ENCODE assay signal across 23 mouse cellular contexts in the genomic region with DNA sequence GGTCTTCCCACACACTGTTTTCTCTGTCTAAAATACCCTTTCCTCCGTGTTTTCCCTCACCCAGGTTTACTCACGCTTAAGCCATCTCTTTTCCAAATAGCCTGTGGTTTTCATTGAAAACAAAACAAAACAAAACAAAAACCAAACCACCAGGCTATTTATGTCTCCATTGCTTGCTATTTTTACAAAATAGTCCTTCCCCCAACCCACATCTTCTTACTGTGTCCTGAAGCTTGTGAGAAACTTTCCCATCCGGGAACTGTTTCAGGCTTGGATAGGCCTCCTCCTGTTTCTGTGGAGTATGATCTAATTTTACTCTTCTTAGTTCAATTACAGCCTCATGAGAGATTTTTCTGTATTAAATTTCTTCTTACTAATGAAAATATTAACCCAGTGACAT.
"Had no signal": no experiment of that assay in that cellular context is flagged by ENCODE, and none has a peak within 500 bp of the region (broad histone marks: within the 10 kb centered on the region; RNA-seq: fewer than 3 reads in every experiment).

No protein-coding gene starts in this region.

- H3K27ac ChIP-seq: kidney, postnatal 0 days; layer of hippocampus, adult 2 months; limb, embryonic 10.5 days; limb, embryonic 13.5 days; liver, embryonic 12.5 days; liver, embryonic 15.5 days; lung, embryonic 15.5 days; midbrain, embryonic 13.5 days; stomach, postnatal 0 days had no signal

- ATAC-seq: liver, embryonic 12.5 days; midbrain, embryonic 13.5 days; midbrain, embryonic 16.5 days had no signal

- H3K4me1 ChIP-seq: limb, embryonic 10.5 days; liver, embryonic 12.5 days; liver, embryonic 15.5 days; lung, embryonic 15.5 days; megakaryocyte, embryonic 14.5 days; midbrain, embryonic 13.5 days had no signal

- DNase-seq: kidney, adult 18-20 months; kidney, postnatal 25 days; layer of hippocampus, adult 9-11 months; liver; lung, adult 18-20 months; lung, postnatal 10 days; lung, postnatal 36 days; right cerebral cortex, adult 18-20 months; right cerebral cortex, postnatal 14 days; right cerebral cortex, postnatal 4 days; thymus, adult 2 months; thymus, postnatal 14 days had no signal

- H3K9ac ChIP-seq: limb, embryonic 13.5 days; liver, embryonic 12.5 days; liver, embryonic 15.5 days; lung, embryonic 15.5 days; midbrain, embryonic 13.5 days had no signal

- H3K4me3 ChIP-seq: layer of hippocampus, adult 2 months; limb, embryonic 10.5 days; limb, embryonic 13.5 days; liver, embryonic 12.5 days; liver, embryonic 15.5 days; lung, embryonic 15.5 days; megakaryocyte, embryonic 14.5 days; midbrain, embryonic 13.5 days had no signal

- H3K27me3 ChIP-seq: limb, embryonic 13.5 days; liver, embryonic 12.5 days; liver, embryonic 15.5 days; lung, embryonic 15.5 days; megakaryocyte, embryonic 14.5 days; midbrain, embryonic 13.5 days had no signal

- H3K36me3 ChIP-seq: limb, embryonic 10.5 days; limb, embryonic 13.5 days; liver, embryonic 12.5 days; liver, embryonic 15.5 days; lung, embryonic 15.5 days; midbrain, embryonic 13.5 days had no signal

- H3K9me3 ChIP-seq: limb, embryonic 10.5 days; limb, embryonic 13.5 days; liver, embryonic 12.5 days; liver, embryonic 15.5 days; lung, embryonic 15.5 days; megakaryocyte, embryonic 14.5 days; midbrain, embryonic 13.5 days had no signal

- H3K4me2 ChIP-seq: limb, embryonic 13.5 days; liver, embryonic 12.5 days; liver, embryonic 15.5 days; lung, embryonic 15.5 days; midbrain, embryonic 13.5 days had no signal
